Mouse (Mus musculus): ENCODE measurements around the gene Hdac5. TPM values are rescaled to one million over a fixed set of nuclear protein-coding genes. Genes with fewer than 3 reads are reported as not detected.

Gene Hdac5
- polyA plus RNA-seq, 2 experiments = 7.3 to 8.8 TPM

GRCm38 (mm10) chr11:102223166-102223565 is 6.8 kb downstream of the Hdac5 start:
- Histone ChIP-seq H3K27me3 (ENCODE audit: control insufficient read depth, insufficient read depth, low read length) (peaks cover 15% of the 10 kb centered on the region), H3K4me3 (ENCODE audit: insufficient read depth in 1 of 2, low read depth in 2 of 2, low read length in 2 of 2) (no peak overlapping the region), H3K4me1 (replicated peaks; ENCODE audit: control insufficient read depth in 2 of 2, insufficient read depth in 2 of 2, low read length in 1 of 2) (peaks cover 13 to 28% of the 10 kb centered on the region in 2 experiments), H3K9me3 (ENCODE audit: control insufficient read depth, low read length) (no peaks in the 10 kb centered on the region), H3K9ac (replicated peaks) (no peak overlapping the region), H3K4me2 (ENCODE audit: low read depth) (no peak overlapping the region), H3K27ac (no peak overlapping the region), H3K36me3 (replicated peaks; ENCODE audit: control insufficient read depth, insufficient read depth, low read depth) (no peaks in the 10 kb centered on the region)
- ATAC-seq (ENCODE audit: insufficient read depth) (no peak), DNase-seq (ENCODE audit: low read depth in 3 of 3, low spot score in 3 of 3) (no peak)
- 15% methylated on average over 6 of the region's 6 CpGs for WGBS (ENCODE audit: insufficient replicate concordance)
- peak; percentile 78 for TF ChIP-seq CTCF (IDR thresholded peaks at IDR 0.05; ENCODE audit: low read depth)
- no peak for TF ChIP-seq EP300 (IDR thresholded peaks at IDR 0.05; ENCODE audit: low read depth)

GRCm38 (mm10) chr11:102221954-102222351 is 8.0 kb downstream of the Hdac5 start:
- Histone ChIP-seq H3K9ac (replicated peaks) (no peak overlapping the region), H3K9me3 (ENCODE audit: control insufficient read depth, low read length) (no peaks in the 10 kb centered on the region), H3K4me3 (ENCODE audit: insufficient read depth in 1 of 2, low read depth in 2 of 2, low read length in 2 of 2) (no peak overlapping the region), H3K27me3 (ENCODE audit: control insufficient read depth, insufficient read depth, low read length) (peaks cover 3% of the 10 kb centered on the region), H3K27ac (no peak overlapping the region), H3K4me2 (ENCODE audit: low read depth) (no peak overlapping the region), H3K36me3 (replicated peaks; ENCODE audit: control insufficient read depth, insufficient read depth, low read depth) (no peaks in the 10 kb centered on the region), H3K4me1 (replicated peaks; ENCODE audit: control insufficient read depth in 2 of 2, insufficient read depth in 2 of 2, low read length in 1 of 2) (peaks cover 13 to 30% of the 10 kb centered on the region in 2 experiments)
- ATAC-seq (ENCODE audit: insufficient read depth) (no peak), DNase-seq (ENCODE audit: low read depth in 3 of 3, low spot score in 3 of 3) (no peak)
- WGBS (ENCODE audit: insufficient replicate concordance) = 46% methylated on average over 8 of the region's 8 CpGs
- no peak for TF ChIP-seq EP300 (IDR thresholded peaks at IDR 0.05; ENCODE audit: low read depth)
- TF ChIP-seq CTCF (IDR thresholded peaks at IDR 0.05; ENCODE audit: low read depth) = no peak

- 50% methylated on average over 8 of the region's 8 CpGs for WGBS (ENCODE audit: insufficient replicate concordance)
- no peaks in the 10 kb centered on the region for H3K9me3 ChIP-seq (ENCODE audit: control insufficient read depth, low read length)
These were observed 8.6 kb downstream of the Hdac5 start for GRCm38 (mm10) chr11:102221243-102221953.

GRCm38 (mm10) chr11:102220451-102220850 is 9.5 kb downstream of the Hdac5 start:
- no peak overlapping the region for H3K4me2 ChIP-seq (ENCODE audit: low read depth)
- H3K36me3 ChIP-seq (replicated peaks; ENCODE audit: control insufficient read depth, insufficient read depth, low read depth) = no peaks in the 10 kb centered on the region
- no peak overlapping the region for H3K4me3 ChIP-seq (ENCODE audit: insufficient read depth in 1 of 2, low read depth in 2 of 2, low read length in 2 of 2)
- H3K27me3 ChIP-seq (ENCODE audit: control insufficient read depth, insufficient read depth, low read length) = peaks cover 2% of the 10 kb centered on the region
- ATAC-seq (ENCODE audit: insufficient read depth) = no peak
- H3K9ac ChIP-seq (replicated peaks) = no peak overlapping the region
- H3K27ac ChIP-seq = no peak overlapping the region
- DNase-seq (ENCODE audit: low read depth in 3 of 3, low spot score in 3 of 3) = no peak
- no peaks in the 10 kb centered on the region for H3K9me3 ChIP-seq (ENCODE audit: control insufficient read depth, low read length)
- 32% methylated on average over 6 of the region's 6 CpGs for WGBS (ENCODE audit: insufficient replicate concordance)
- TF ChIP-seq CTCF (IDR thresholded peaks at IDR 0.05; ENCODE audit: low read depth) (no peak), EP300 (IDR thresholded peaks at IDR 0.05; ENCODE audit: low read depth) (no peak)
- H3K4me1 ChIP-seq (replicated peaks; ENCODE audit: control insufficient read depth in 2 of 2, insufficient read depth in 2 of 2, low read length in 1 of 2) = peaks cover 13 to 34% of the 10 kb centered on the region in 2 experiments

More at GRCm38 (mm10) chr11:102221243-102221953, 8.6 kb downstream of the Hdac5 start:
- no peak overlapping the region for H3K4me2 ChIP-seq (ENCODE audit: low read depth)
- H3K36me3 ChIP-seq (replicated peaks; ENCODE audit: control insufficient read depth, insufficient read depth, low read depth) = no peaks in the 10 kb centered on the region
- H3K27ac ChIP-seq = no peak overlapping the region
- no peak overlapping the region for H3K4me3 ChIP-seq (ENCODE audit: insufficient read depth in 1 of 2, low read depth in 2 of 2, low read length in 2 of 2)
- ATAC-seq (ENCODE audit: insufficient read depth) = no peak
- H3K9ac ChIP-seq (replicated peaks) = no peak overlapping the region
- peaks cover 13 to 30% of the 10 kb centered on the region in 2 experiments for H3K4me1 ChIP-seq (replicated peaks; ENCODE audit: control insufficient read depth in 2 of 2, insufficient read depth in 2 of 2, low read length in 1 of 2)
- no peak for TF ChIP-seq CTCF (IDR thresholded peaks at IDR 0.05; ENCODE audit: low read depth)
- TF ChIP-seq EP300 (IDR thresholded peaks at IDR 0.05; ENCODE audit: low read depth) = no peak
- peaks cover 2% of the 10 kb centered on the region for H3K27me3 ChIP-seq (ENCODE audit: control insufficient read depth, insufficient read depth, low read length)
- no peak for DNase-seq (ENCODE audit: low read depth in 3 of 3, low spot score in 3 of 3)

DNA sequence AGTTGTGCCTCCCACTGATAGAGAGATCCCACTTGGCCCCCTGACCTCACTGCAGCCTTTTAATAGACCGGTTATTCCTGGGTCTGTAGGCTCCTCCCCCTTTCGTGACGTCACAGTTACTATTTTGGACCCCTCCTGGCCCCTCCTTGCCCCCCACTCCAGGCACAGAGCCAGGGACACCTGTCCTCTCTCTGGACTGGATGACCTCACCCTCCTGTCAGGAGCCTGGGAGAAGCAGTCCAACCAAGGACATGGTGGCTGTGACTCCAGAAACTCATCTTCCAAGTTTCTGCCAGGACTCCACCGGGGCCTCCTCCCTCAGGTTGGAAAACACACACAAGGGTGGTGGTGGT is 10.0 kb downstream of the Hdac5 start:
- WGBS (ENCODE audit: insufficient replicate concordance) = 35% methylated on average over 4 of the region's 4 CpGs
- DNase-seq (ENCODE audit: low read depth in 3 of 3, low spot score in 3 of 3) (no peak), ATAC-seq (ENCODE audit: insufficient read depth) (no peak)
- no peak overlapping the region for H3K4me3 ChIP-seq (ENCODE audit: insufficient read depth in 1 of 2, low read depth in 2 of 2, low read length in 2 of 2)
- peaks cover 13 to 38% of the 10 kb centered on the region in 2 experiments for H3K4me1 ChIP-seq (replicated peaks; ENCODE audit: control insufficient read depth in 2 of 2, insufficient read depth in 2 of 2, low read length in 1 of 2)
- H3K9ac ChIP-seq (replicated peaks) = no peak overlapping the region
- no peak overlapping the region for H3K27ac ChIP-seq
- no peaks in the 10 kb centered on the region for H3K9me3 ChIP-seq (ENCODE audit: control insufficient read depth, low read length)
- peaks cover 2% of the 10 kb centered on the region for H3K27me3 ChIP-seq (ENCODE audit: control insufficient read depth, insufficient read depth, low read length)
- TF ChIP-seq CTCF (IDR thresholded peaks at IDR 0.05; ENCODE audit: low read depth) (no peak), EP300 (IDR thresholded peaks at IDR 0.05; ENCODE audit: low read depth) (no peak)
- H3K4me2 ChIP-seq (ENCODE audit: low read depth) = no peak overlapping the region
- no peaks in the 10 kb centered on the region for H3K36me3 ChIP-seq (replicated peaks; ENCODE audit: control insufficient read depth, insufficient read depth, low read depth)
